Mouse (Mus musculus) gastrocnemius, adult 18-20 months (tissue): ENCODE measurements around the gene Fkbp9. TPM values are rescaled to one million over a fixed set of nuclear protein-coding genes. Genes with fewer than 3 reads are reported as not detected.

Source experiments
- total RNA-seq, 2 experiments: library from RNA; stranded (reverse); gene quantifications; 2 replicates each; pipeline ENCODE4 v1.2.3; 2021

The Fkbp9 gene
- total RNA-seq, 2 experiments from 2014 or later = 53.9 to 54.6 TPM

Other genes with a start within 250 kb of the Fkbp9 start
- gene Lsm5, start 127.3 kb upstream of the Fkbp9 start, total RNA-seq = 10 to 100 TPM; 16.1 to 19.0 TPM
- gene Avl9, start 117.2 kb upstream of the Fkbp9 start, total RNA-seq = 1 to 10 TPM; 2.7 to 3.5 TPM
- gene Kbtbd2, start 34.2 kb upstream of the Fkbp9 start, total RNA-seq = 10 to 100 TPM; 23.6 to 24.6 TPM
- gene Nt5c3, start 91.9 kb downstream of the Fkbp9 start, total RNA-seq = 10 to 100 TPM; 41.4 to 49.5 TPM
- gene Vmn1r4, start 92.0 kb downstream of the Fkbp9 start, total RNA-seq = under 1 TPM; 0.09 to 0.14 TPM
- gene Vmn1r5, start 138.2 kb downstream of the Fkbp9 start, total RNA-seq = not detected
- gene Vmn1r6, start 165.2 kb downstream of the Fkbp9 start, total RNA-seq = not detected
- gene Vmn1r7, start 193.3 kb downstream of the Fkbp9 start, total RNA-seq = not detected
- gene Vmn1r8, start 200.2 kb downstream of the Fkbp9 start, total RNA-seq = not detected
- gene Vmn1r9, start 234.7 kb downstream of the Fkbp9 start, total RNA-seq = not detected